Mouse (Mus musculus) cerebellum, postnatal 36 days (tissue): ENCODE data around the gene Fpr1.
"Not testable (repeated sequence)": the region's sequence is repeated elsewhere in the genome, so short reads cannot be mapped to it uniquely, and the experiment has no call there.

ENCODE experiments used
- DNase-seq, 2 experiments: peaks; one replicate each; pipeline ENCODE4 v3.0.0; 2021 to 2022; ENCODE audit warnings: mixed read lengths in 2 of 2

Fpr1 gene

GRCm38 (mm10) chr17:17883840-17884239 is at the start of gene Fpr1:
Gene Fpr1, minus strand, starts transcription at chr17:17883940.
- DNase-seq: no peak

DNA sequence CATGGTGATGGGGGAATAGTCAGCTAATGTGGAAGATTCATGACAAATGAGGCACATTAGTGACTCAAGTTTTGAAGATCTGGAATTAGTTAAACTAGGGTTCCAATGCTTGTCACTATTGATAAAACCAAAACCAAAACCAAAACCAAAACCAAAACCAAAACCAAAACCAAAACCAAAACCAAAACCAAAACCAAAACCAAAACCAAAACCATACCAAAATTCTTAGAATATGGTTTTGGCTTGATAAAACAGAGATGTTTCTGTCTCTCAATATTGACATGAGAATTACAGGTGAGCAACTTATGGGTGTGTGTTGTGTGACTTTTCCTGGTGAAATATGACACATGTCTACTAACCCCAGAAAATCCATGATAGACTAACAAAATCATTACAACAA is 34.0 kb upstream of the Fpr1 start:
- DNase-seq: no peak

DNA sequence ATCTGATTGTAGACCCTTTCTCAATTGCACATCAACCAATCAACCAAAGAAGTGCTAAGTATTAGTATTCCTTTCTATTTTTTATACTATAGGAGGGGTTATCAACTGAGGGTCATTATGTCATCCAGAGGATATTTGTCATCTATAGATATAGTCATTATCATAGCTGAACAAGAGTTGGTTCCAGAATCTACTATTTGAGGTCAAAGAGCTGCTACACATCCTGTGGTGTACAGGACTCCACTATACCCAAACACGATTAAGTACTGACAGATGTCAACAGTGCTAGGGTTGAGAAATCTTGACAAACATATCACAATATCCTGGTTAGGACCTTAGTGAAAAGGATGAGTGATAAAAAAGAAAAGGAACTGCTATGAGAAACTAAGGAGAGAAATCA is 33.6 kb upstream of the Fpr1 start:
- DNase-seq: no peak

GRCm38 (mm10) chr17:17912618-17913017 is 28.9 kb upstream of the Fpr1 start:
- not testable (repeated sequence) for DNase-seq

DNA sequence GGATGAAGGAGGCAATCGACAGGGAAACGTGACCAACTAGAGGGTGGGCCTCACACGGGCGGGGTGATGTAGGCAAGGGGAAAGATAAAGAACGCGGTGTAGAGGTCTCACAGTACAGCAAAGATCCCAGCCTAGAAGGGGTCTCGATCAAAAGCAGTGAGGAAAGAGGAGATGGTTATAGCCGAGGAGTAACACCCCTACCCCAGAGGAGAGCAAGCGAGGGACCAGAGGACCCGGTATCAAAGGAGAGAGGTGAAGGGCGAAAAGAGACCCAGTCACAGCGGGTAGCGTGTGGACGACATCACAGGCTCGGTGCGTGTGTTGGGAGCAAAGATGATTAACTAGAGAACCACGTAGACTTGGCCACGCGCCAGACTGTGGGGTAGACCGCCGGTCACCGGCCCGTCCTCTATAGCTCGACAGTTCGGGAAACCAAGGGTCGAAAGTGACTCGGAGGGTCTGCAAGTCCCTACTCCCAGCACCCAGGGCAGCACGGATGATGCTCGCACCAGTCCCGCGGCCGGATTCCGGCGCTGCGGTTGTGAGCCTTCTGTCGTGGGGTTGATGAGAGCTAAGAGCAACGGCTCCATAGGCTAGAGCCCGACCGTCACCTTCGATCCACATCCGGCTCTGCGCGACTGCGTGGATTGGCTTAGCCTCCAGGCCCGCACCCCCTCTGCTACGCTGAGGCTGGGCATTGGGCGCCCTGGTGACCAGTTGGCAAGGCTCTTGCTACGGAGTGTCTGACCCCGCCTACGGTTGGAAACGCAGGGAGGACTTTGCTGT is 26.1 kb upstream of the Fpr1 start:
- DNase-seq: peak; percentile 76 to 86

GRCm38 (mm10) chr17:17900768-17901167 is 17.0 kb upstream of the Fpr1 start:
- DNase-seq: no peak

- DNase-seq: no peak
These were observed 15.5 kb upstream of the Fpr1 start for GRCm38 (mm10) chr17:17899268-17899667.

GRCm38 (mm10) chr17:17896039-17896438 is 12.3 kb upstream of the Fpr1 start:
- peak in 1 of 2 experiments; percentile 52 for DNase-seq

- DNase-seq: no peak
These were observed 6.1 kb upstream of the Fpr1 start for GRCm38 (mm10) chr17:17889732-17890425.

DNA sequence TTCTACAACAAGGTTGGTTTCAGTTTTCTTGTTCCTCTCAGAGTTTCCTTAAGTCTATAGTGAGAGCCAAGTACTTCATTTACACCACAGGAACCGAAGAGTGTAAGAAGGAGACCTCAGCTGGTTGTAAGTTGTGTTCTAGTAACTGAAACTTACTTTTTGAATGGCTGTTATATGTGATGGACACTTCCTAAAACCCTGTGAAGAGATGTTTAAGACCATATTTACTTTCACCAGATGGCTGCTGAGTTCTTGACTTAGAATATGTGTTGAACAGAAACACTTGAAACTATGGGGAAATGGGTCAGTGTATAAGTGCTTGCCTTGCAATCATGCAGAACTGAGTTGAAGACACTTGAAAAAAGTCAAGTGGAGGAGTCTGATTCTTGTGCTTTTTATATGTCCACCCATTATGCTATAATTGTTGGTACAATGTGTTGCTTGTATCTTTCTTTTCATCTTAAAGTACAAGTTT is 4.1 kb upstream of the Fpr1 start, which contains the start of the genes Fpr2 and Fpr3:
Fpr2 (plus strand) TSS at position 51 of the 475 bp plus-strand sequence.
Fpr3 (plus strand) TSS at position 79 of the 475 bp plus-strand sequence.
- DNase-seq: no peak

GRCm38 (mm10) chr17:17882672-17883071 is 1.1 kb downstream of the Fpr1 start:
- DNase-seq: no peak

GRCm38 (mm10) chr17:17879347-17879746 is 4.4 kb downstream of the Fpr1 start:
- no peak for DNase-seq

- DNase-seq: no peak
These were observed 12.0 kb downstream of the Fpr1 start for GRCm38 (mm10) chr17:17871697-17872096.

DNA sequence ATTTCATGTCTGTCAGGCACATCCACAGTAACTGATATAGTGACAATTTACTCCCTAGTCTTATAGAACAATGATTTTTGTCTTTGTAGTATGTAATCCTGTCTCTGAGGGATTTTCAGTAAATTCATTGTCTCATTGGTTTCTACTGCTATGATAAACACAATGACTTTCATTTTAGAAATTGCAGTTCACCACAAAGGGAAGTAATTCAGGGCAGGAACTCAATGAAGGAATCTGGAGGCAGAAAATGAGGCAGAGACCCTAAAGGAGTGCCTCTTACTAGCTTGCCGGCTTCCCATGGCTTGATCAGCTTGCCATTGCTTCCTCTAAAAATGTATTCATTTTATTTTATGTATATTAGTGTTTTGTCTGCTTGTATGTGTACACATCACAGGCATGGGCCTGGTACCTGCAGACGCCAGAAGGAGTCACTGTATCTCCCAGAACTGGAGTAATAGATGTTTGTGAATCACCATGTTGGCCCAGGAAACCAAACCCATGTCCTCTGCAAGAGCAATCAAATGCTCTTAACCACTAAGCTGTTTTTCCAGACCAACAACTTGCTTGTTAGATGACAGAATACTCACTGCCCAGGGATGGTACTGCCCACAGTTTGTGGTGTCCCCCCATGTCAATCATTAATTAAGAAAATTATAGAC is 12.7 kb downstream of the Fpr1 start:
- no peak for DNase-seq

- no peak for DNase-seq
These were observed 16.8 kb downstream of the Fpr1 start for GRCm38 (mm10) chr17:17866801-17867469.

GRCm38 (mm10) chr17:17865168-17865567 is 18.6 kb downstream of the Fpr1 start:
- no peak for DNase-seq

DNA sequence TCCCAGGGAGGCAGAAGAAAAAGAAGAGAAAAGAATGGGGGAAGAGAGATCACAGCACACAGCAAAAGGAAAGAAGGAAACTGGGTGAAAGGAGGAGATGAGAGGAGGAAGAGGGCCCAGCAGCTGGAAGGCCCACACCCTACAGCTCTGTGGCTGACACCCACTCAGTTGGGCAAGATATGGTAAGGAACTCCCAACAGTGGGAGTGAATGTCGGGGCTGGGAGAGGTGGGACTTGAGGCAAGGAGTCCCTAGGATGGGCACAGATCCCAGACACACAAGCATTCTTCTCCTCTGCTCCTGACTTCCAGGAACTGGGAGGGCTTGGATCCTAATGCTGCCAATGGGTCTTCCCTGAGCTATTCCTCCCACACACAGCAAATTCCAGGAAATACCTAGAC is 21.4 kb downstream of the Fpr1 start:
- DNase-seq: no peak

GRCm38 (mm10) chr17:17860110-17860509 is 23.6 kb downstream of the Fpr1 start:
- no peak for DNase-seq

DNA sequence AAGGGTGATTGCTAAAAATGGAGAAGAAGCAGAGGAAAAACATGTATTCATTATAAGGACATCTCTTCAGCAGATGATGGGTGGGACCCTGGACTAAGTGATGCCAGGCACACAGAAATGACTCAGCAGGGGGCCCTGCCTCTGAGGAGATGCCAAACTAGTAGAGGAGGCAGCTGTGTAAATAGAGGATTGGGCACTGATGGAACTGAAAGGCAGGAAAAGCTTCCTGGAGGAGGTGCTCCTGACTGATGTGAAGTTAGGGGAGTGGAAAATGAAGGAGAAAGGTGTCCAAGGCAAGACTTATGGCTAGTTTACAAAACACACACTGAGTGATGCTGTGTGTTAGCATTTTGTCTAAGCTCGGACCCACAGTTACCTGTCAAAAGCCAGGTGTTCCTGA is 26.3 kb downstream of the Fpr1 start:
- no peak for DNase-seq

GRCm38 (mm10) chr17:17856612-17857011 is 27.1 kb downstream of the Fpr1 start:
- DNase-seq: no peak

DNA sequence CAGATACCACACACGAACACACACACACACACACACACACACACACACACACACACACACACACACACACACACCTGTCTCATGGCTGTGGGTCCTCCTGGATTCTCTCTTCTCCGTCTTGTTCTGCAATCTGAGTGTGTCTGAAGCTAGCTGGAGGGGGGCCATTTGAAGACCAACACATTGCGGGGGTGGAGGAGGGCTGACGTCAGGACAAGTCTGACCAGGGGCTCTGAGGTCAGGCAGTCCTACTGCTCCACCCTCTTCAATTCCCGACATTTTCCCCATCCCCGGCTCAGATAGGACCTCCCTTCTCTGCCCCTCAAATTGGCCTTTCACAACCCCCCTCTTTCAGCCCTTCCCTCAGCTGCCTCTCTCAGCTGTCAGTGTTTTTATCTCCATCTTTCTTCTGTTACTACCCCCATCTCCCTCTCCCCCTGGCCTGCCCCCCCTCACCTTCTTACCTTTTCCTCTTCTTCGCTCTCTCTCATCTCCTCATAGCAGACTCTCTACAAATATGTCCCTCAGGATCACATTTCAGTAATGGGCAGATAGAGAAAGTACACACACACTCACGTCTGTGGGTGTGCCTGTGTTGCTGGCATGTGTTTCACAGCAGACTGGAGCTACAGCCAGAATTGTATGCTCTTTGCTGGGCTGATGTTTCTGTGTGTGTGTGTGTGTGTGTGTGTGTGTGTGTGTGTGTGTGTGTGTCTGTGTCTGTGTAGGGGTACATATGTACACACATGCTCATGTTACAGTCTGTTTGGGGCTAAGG is 28.5 kb downstream of the Fpr1 start, which contains the start of gene Has1:
Has1 (minus strand) TSS at position 142 of the 775 bp plus-strand sequence.
- no peak for DNase-seq
